ENCODE assay signal across 1 mouse cellular context in genomic region chr12:55329351-55329750, GRCm38 (mm10).
TF ChIP-seq lines count a peak whose summit lies in the region.

No protein-coding gene starts in this region.

TF ChIP-seq in MEL, 35 proteins besides CTCF, POLR2A, EP300 and RAD21 (continued from another document):
- TF ChIP-seq MYC (IDR thresholded peaks at IDR 0.05; ENCODE audit: low read depth, low read length) (peak; percentile 87), GABPA (IDR thresholded peaks at IDR 0.05; ENCODE audit: low read depth, low read length) (no peak), KAT2A (conservative IDR thresholded peaks at IDR 0.05; ENCODE audit: low read depth, low read length) (peak; percentile 49), MAX (IDR thresholded peaks at IDR 0.05; ENCODE audit: low read length) (peak; percentile 63; the same call in 1 of the 2 replicates), MAFK (IDR thresholded peaks at IDR 0.05; ENCODE audit: borderline replicate concordance, low read depth, low read length) (peak; percentile 67; the same call in 1 of the 2 replicates), MEF2A (IDR thresholded peaks at IDR 0.05; ENCODE audit: extremely low read depth, insufficient replicate concordance, low read depth, low read length, poor library complexity, severe bottlenecking) (peak; percentile 82; the same call in 1 of the 2 replicates), BHLHE40 (IDR thresholded peaks at IDR 0.05; ENCODE audit: borderline replicate concordance, low read depth, low read length) (peak; percentile 70), MXI1 (IDR thresholded peaks at IDR 0.05; ENCODE audit: low read depth, low read length) (peak; percentile 63), GATA1 (IDR thresholded peaks at IDR 0.05; ENCODE audit: low read depth, low read length) (peak; percentile 98), E2F4 (IDR thresholded peaks at IDR 0.05; ENCODE audit: borderline replicate concordance, low read depth, low read length) (no peak; the same call in 1 of the 2 replicates), USF2 (IDR thresholded peaks at IDR 0.05; ENCODE audit: borderline replicate concordance in 1 of 2, insufficient read depth in 1 of 2, low read depth in 1 of 2, low read length in 2 of 2) (no peak), POLR2AphosphoS5 (IDR thresholded peaks at IDR 0.05; ENCODE audit: borderline replicate concordance, low read depth, low read length) (no peak), SIN3A (IDR thresholded peaks at IDR 0.05; ENCODE audit: low read length) (peak; percentile 94), ZNF384 (IDR thresholded peaks at IDR 0.05; ENCODE audit: low read depth, low read length) (peak; percentile 94), HCFC1 (IDR thresholded peaks at IDR 0.05; ENCODE audit: low read depth, low read length) (peak; percentile 44; the same call in 1 of the 2 replicates), RCOR1 (IDR thresholded peaks at IDR 0.05; ENCODE audit: low read depth, low read length) (peak; percentile 96), TBP (IDR thresholded peaks at IDR 0.05; ENCODE audit: low read depth, low read length) (peak; percentile 45; the same call in 1 of the 2 replicates), ZMIZ1 (IDR thresholded peaks at IDR 0.05; ENCODE audit: low read depth, low read length) (no peak; the same call in 1 of the 2 replicates), ZKSCAN1 (IDR thresholded peaks at IDR 0.05; ENCODE audit: low read depth, low read length) (no peak), MYB (IDR thresholded peaks at IDR 0.05; ENCODE audit: low read depth, low read length) (peak; percentile 94), TCF12 (IDR thresholded peaks at IDR 0.05; ENCODE audit: low read depth, low read length) (peak; percentile 97), USF1 (IDR thresholded peaks at IDR 0.05; ENCODE audit: low read depth, low read length) (no peak), ETS1 (IDR thresholded peaks at IDR 0.05; ENCODE audit: low read depth, low read length) (peak; percentile 97), ZC3H11A (IDR thresholded peaks at IDR 0.05; ENCODE audit: low read depth, low read length) (no peak), CHD1 (IDR thresholded peaks at IDR 0.05; ENCODE audit: low read depth, low read length) (peak; percentile 37; the same call in 1 of the 2 replicates), NELFE (IDR thresholded peaks at IDR 0.05; ENCODE audit: low read depth, low read length) (no peak), UBTF (IDR thresholded peaks at IDR 0.05; ENCODE audit: borderline replicate concordance, insufficient read depth, low read depth, low read length) (no peak)
